Mouse (Mus musculus) midbrain, postnatal 0 days (tissue): ENCODE results near the gene Mup4. TPM values are rescaled to one million over a fixed set of nuclear protein-coding genes. Genes with fewer than 3 reads are reported as not detected.
"Not testable (repeated sequence)": the region's sequence is repeated elsewhere in the genome, so short reads cannot be mapped to it uniquely, and the experiment has no call there.

Experiments used
- ATAC-seq: fragments of 200-750 bp; cut with Nextera tagmentation; 2 replicates; pipeline ENCODE4 v1.8.0; 2017; ENCODE audit warnings: moderate number of reproducible peaks, mild to moderate bottlenecking, moderate TSS enrichment, moderate library complexity; ENCODE audit not compliant: low FRiP score
- DNase-seq: peaks from one replicate; pipeline ENCODE4 v3.0.0-alpha.2; 2015; ENCODE audit warnings: low spot score
- H3K27ac ChIP-seq: fragments of 300-500 bp; sonication (generic); 2 replicates; pipeline ENCODE4 v1.5.1; 2014; ENCODE audit warnings: low read depth, mild to moderate bottlenecking, low read length, mixed read lengths
- H3K27me3 ChIP-seq: fragments of 300-500 bp; sonication (generic); 2 replicates; pipeline ENCODE4 v1.6.1; 2014; ENCODE audit warnings: low read length, control low read depth, mixed read lengths; ENCODE audit not compliant: insufficient read depth
- H3K36me3 ChIP-seq: fragments of 300-500 bp; sonication (generic); 2 replicates; pipeline ENCODE4 v1.6.1; 2014; ENCODE audit warnings: low read length, control low read depth, mixed read lengths; ENCODE audit not compliant: insufficient read depth
- H3K4me1 ChIP-seq: fragments of 300-500 bp; sonication (generic); 2 replicates; pipeline ENCODE4 v1.6.1; 2014; ENCODE audit warnings: mild to moderate bottlenecking, control low read depth, antibody characterized with exemption, low read length, mixed read lengths; ENCODE audit not compliant: insufficient read depth
- H3K4me2 ChIP-seq: fragments of 300-500 bp; sonication (generic); 2 replicates; pipeline ENCODE4 v1.6.1; 2014; ENCODE audit warnings: low read depth, mild to moderate bottlenecking, low read length, mixed read lengths; ENCODE audit not compliant: poor library complexity, severe bottlenecking
- H3K4me3 ChIP-seq: fragments of 300-500 bp; sonication (generic); 2 replicates; pipeline ENCODE4 v1.5.1; 2014; ENCODE audit warnings: low read depth, mild to moderate bottlenecking, low read length, moderate library complexity
- H3K9ac ChIP-seq: fragments of 300-500 bp; sonication (generic); replicated peaks from 2 replicates; pipeline ENCODE4 v1.6.1; 2014; ENCODE audit warnings: mild to moderate bottlenecking, low read length, moderate library complexity, mixed read lengths; ENCODE audit not compliant: poor library complexity, severe bottlenecking
- H3K9me3 ChIP-seq: fragments of 300-500 bp; sonication (generic); 2 replicates; pipeline ENCODE4 v1.6.1; 2016; ENCODE audit warnings: low read length, control low read depth
- CTCF ChIP-seq: IDR thresholded peaks from 2 replicates; pipeline ENCODE4 v1.5.1; 2016; ENCODE audit warnings: antibody characterized with exemption, mild to moderate bottlenecking
- WGBS: fragments of 180-500 bp; shearing (Covaris S2); extraction: QIAGEN DNeasy Blood & Tissue Kit; methylation state at CpG from one replicate; pipeline ENCODE4 v1.1.7; 2014; 5-methylcytosine and 5-hydroxymethylcytosine counted together
- polyA plus RNA-seq: library from polyadenylated mRNA; unstranded; fragments of >200 nt; fragmentation: Nextera tagmentation; extraction: Ambion mirVana; gene quantifications from 2 replicates; pipeline ENCODE4 v1.2.1, GENCODE M21; 2015
- total RNA-seq: library from RNA; depleted of rRNA; stranded (reverse); fragments of >200 nt; gene quantifications from 2 replicates; pipeline ENCODE4 v1.2.3, GENCODE M21; 2014; rRNA removed

The Mup4 gene
- total RNA-seq (not detected in 2 replicates), polyA plus RNA-seq (not detected in 2 replicates)

DNA sequence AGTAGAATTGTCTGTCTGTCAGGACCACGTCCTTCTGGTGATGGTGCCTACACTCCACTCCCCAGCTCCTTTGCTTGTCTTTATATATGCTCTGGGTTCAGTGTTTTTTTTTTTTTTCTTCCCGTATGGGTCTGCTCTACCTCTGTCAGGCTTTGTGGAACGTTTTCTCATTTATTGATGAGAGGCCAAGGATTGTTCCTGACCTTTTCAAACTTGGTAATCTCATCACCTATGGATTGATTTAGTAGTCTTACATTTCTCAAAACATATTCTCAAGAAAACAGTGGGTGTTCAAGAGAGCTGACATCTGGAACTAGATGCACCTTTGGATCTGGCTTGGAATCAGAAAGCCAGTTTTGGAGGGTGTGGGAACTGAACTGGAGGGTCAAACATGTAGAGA is at the start of gene Mup4:
Gene Mup4, minus strand, starts transcription at position 101 of the 400 bp plus-strand sequence.
- no peak within 1 kb of the TSS for H3K4me2 ChIP-seq
- H3K36me3 ChIP-seq: no peaks in the 10 kb centered on the region
- H3K27ac ChIP-seq: no peak within 1 kb of the TSS
- DNase-seq (no peak), ATAC-seq (no peak)
- H3K9ac ChIP-seq: no peak within 1 kb of the TSS
- H3K27me3 ChIP-seq: no peaks in the 10 kb centered on the region
- TF ChIP-seq CTCF: no peak
- WGBS: 75% methylated on average over 3 of the region's 3 CpGs
- H3K4me1 ChIP-seq: no peaks in the 10 kb centered on the region
- H3K9me3 ChIP-seq: no peaks in the 10 kb centered on the region
- no peak within 1 kb of the TSS for H3K4me3 ChIP-seq

DNA sequence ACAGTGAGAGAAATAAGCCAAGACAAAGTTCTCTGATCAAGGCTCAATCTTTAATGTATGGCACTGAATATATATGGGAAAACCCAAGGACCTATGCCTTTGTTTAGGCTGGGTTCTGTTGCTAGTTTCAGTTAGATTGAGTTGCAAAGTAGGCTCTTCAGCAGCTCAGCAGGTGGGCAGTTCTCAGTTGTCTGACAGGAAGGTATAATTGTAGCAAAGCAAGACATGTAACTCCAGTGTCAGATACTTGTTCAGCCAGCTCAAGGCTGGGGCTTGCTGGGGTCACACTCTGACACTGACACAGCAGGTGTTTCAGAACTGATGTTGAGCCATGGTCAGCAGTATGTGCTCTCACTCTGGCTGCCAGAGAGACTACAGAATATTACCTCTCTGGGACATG is 37.4 kb upstream of the Mup4 start:
- not testable (repeated sequence) for H3K27ac ChIP-seq, H3K36me3 ChIP-seq, H3K4me3 ChIP-seq, DNase-seq, H3K4me2 ChIP-seq, ATAC-seq, H3K9ac ChIP-seq, H3K9me3 ChIP-seq, H3K4me1 ChIP-seq, H3K27me3 ChIP-seq

DNA sequence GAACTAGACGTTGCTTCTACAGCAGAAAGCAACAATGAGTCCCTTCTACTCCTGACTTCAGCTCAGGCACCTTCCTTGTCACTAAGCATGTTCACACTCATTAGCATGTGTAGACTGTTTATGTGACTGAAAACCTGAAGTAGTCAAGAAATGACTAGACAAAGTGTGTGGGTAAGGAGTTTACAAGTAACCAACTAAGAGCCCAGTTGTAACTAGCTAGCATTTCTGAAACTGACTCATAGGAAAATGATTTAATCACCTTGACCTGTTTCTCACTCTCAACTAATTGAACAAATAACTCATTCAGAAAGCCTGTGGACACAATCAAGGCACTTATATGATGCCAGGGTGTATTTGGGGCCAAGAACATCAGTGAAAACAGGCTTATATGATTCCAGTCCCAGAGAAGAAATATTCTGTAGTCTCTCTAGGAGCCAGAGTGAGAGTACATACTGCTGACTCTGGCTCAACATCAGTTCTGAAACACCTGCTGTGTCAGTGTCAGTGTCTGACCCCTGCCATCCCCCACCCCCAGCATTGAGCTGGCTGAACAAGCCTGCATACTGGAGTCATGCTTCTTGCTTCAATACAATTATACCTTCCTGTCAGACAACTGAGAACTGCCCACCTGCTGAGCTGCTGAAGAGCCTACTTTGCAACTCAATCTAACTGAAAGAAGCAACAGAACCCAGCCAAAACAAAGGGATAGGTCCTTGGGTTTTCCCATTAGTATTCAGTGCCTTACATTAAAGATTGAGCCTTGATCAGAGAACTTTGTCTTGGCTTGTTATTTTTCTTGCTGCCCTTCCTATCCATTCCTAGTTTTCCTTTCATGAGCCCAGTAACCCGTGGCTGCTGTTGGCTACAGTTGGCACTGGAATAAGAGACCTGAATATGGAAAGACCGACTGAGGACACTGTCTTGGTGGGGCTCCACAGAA is 3.2 kb upstream of the Mup4 start, which contains the start of gene Mup6:
Gene Mup6, plus strand, starts transcription at position 890 of the 940 bp plus-strand sequence.
- no peak within 1 kb of the TSS for H3K27ac ChIP-seq
- DNase-seq: no peak
- no peaks in the 10 kb centered on the region for H3K4me1 ChIP-seq
- no peaks in the 10 kb centered on the region for H3K27me3 ChIP-seq
- no peak for TF ChIP-seq CTCF
- H3K4me2 ChIP-seq: no peak within 1 kb of the TSS
- H3K9ac ChIP-seq: no peak within 1 kb of the TSS
- no peaks in the 10 kb centered on the region for H3K36me3 ChIP-seq
- H3K9me3 ChIP-seq: no peaks in the 10 kb centered on the region
- WGBS: 21% methylated on average over 3 of the region's 3 CpGs
- no peak within 1 kb of the TSS for H3K4me3 ChIP-seq
- no peak for ATAC-seq

DNA sequence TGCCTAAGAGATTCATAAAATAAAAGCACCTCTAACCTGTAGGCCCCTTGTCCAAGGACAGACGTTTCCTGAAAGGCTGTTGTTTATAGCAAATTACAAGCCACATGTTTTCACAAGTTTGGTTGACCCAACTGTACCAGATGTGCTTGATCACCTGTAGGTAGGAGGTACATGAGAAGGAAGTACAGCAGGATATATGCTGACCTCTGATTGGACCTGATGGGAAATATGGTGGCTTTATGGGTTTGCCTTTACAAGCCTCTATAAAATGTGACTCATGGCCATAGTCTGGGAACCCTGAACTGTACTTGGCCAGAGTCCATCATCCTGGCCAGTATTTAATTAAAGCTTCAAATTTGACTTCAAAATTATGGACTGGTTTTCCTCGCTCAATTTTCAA is 23.0 kb downstream of the Mup4 start:
- Histone ChIP-seq H3K27ac (no peak overlapping the region), H3K36me3 (no peaks in the 10 kb centered on the region), H3K9ac (no peak overlapping the region), H3K4me1 (no peaks in the 10 kb centered on the region), H3K4me2 (no peak overlapping the region), H3K27me3 (no peaks in the 10 kb centered on the region), H3K9me3 (no peaks in the 10 kb centered on the region), H3K4me3 (no peak overlapping the region)
- DNase-seq: no peak
- WGBS: 77% methylated on average over 2 of the region's 2 CpGs
- ATAC-seq: no peak
- no peak for TF ChIP-seq CTCF

DNA sequence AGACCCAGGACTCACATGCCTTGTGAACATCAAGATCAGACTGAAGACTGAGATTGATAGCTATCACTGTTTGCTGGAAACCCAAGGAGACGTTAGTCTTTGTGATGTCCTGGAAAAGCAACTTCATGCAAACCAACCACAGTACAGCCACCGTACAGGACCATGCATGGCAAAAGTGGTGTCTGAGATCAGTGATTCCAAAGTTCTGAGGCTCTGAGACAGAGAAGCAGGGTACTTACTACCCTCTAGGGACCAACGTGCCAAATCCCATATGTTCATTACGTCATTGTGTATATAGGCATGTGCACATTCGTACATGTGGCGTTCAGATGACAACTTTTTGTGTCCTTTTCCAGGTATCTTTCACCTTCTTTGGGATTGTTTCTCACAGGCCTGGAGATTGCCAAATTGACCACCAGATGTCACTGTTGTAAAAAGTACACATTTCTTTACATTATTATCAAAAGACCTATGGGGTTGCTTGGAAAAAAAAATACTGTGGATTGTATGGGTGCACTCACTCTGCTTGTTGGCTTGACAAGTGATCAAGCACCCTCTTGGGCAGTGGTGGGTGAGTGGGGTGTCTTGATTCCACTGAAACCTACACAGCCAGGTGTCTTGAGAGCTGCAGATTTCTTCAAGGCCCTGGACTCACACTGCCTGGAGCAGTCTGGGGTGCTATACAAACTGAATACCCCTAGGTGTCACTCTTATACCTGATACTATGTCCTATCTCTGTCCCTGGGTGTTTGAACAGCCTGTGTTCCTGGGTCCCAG is 27.8 kb downstream of the Mup4 start:
- Histone ChIP-seq H3K4me1 (no peaks in the 10 kb centered on the region), H3K36me3 (no peaks in the 10 kb centered on the region), H3K27me3 (no peaks in the 10 kb centered on the region), H3K27ac (no peak overlapping the region), H3K4me2 (no peak overlapping the region), H3K9ac (no peak overlapping the region), H3K9me3 (no peaks in the 10 kb centered on the region), H3K4me3 (no peak overlapping the region)
- WGBS: 62% methylated on average over 6 of the region's 6 CpGs
- TF ChIP-seq CTCF: peak; percentile 70
- DNase-seq (peak; percentile 70), ATAC-seq (peak; percentile 90)

DNA sequence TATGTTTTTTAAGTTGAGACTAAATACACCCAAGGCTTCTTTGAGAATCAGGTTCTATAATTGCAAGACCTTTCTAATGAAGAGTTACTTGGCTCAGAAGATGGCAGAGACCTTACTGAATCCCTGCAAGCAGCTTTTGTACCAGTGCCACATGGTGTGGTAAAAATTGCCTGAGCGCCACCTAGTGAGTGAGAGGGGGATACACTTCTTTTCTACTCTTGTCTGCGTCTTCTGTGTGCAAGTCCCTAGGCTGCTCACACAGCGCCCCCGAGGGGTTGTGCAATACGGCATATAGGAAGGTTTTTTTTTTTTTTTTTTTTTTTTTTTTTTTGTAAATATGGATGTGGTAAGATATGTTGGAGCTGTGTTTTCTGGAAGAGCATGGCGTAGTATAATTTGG is 32.2 kb downstream of the Mup4 start:
- Histone ChIP-seq H3K27me3 (no peaks in the 10 kb centered on the region), H3K9me3 (no peaks in the 10 kb centered on the region), H3K9ac (no peak overlapping the region), H3K4me2 (no peak overlapping the region), H3K4me3 (no peak overlapping the region), H3K27ac (no peak overlapping the region), H3K4me1 (no peaks in the 10 kb centered on the region), H3K36me3 (no peaks in the 10 kb centered on the region)
- WGBS: 23% methylated on average over 6 of the region's 6 CpGs
- TF ChIP-seq CTCF: peak; percentile 69
- DNase-seq (peak; percentile 77), ATAC-seq (no peak)
